Mouse (Mus musculus) lung, postnatal 4 days (tissue): ENCODE measurements at regions not wholly inside any gene's neighbourhood (a gene's known extent, or its start where the extent isn't known, plus 50 kb on each side); places are given as distances from the start of the nearest gene placed in this dataset.
"Not testable (repeated sequence)": the region's sequence is repeated elsewhere in the genome, so short reads cannot be mapped to it uniquely, and the experiment has no call there.

Experiments used
- DNase-seq, 2 experiments: peaks; one replicate each; pipeline ENCODE4 v3.0.0; 2021

DNA sequence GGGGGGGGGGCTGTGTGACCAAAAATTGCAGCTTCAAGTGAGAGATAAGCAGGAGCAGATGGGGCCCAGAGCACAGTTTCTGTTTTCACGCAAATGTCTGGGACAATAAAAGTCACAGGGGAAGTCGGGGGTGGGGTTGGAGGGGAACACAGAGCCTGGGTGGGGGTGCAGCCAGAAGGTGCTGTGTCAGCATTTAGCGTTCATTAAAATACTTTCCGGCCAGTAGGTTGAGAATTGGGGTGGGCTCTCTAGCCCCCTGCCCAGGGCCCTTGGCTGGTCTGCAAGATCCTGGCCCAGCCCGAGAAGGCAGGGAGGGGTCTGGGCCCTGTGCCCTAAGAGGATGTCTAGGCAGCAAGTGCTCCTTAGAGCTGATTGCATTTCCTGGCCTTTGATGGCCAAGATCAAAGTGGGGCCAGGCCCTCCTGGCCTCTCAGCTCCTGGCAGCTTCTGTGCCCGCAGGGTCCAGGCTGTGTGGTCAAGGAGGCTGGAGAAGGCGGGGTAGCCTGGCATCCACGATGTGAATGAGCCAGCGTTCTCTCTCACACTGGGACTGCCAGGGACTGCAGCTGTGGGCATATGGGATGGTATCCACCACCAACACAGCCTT, 283.0 kb downstream of the Cyp26b1 start:
- DNase-seq = peak; percentile 54 to 88

DNA sequence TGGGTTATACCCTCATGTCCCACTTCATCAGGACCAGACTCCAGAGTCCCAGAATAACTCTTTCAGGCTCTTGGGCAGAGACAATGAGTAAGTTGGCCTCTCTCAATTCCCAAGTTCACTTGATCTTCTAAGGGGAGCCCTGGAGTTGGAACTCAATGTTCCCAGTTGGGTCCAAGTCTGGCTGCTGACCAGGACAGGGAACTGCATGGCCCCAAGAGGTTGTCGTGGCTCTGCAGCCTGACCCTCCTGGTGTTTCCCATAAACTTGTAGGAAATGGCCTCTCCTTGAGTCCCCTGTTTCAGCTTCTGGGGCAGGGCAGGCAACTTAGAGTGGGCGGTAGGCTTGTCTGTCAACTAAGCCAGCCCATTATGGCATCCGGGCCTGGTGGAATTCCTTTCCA, 286.2 kb downstream of the Cyp26b1 start:
- DNase-seq = no peak

DNA sequence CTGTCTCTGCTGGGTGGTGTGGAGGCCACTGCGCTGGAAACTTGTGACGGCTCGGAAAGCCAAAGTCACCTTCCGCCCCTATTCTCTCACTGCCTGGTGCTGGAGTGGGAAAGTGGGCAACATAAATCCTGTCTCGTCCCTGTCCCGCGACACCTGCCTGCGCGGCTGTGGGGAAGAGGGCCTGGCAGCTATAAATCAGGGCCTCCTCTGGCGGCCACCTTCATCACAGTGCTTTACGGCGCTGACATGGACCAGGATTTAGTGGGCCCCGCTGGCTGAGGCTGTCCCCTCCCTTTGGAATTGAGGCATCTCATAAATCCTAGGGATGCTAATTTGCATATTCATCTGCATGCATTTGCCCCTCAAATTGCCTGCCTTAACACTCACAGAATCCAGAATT, 287.1 kb downstream of the Cyp26b1 start:
- DNase-seq = no peak

DNA sequence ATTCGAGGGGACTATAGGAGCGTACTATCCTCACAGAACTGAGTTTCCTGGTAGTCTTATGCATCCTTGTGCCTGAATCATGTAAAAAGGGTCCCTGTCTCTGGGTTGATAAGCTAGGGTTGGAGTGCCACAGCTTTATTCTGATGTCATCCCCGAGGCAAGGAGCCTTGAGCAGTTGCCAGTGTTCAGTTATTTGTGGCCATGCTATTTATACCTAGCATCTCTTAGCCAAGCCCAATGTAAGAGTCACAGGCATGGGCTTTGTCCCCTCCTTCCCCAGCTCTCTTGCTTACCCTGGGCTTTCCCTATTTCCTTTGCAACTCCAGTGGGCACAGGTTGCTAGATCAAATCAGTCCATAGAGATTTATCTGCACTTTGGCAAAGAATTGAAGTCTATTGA, 288.6 kb downstream of the Cyp26b1 start:
- no peak for DNase-seq

DNA sequence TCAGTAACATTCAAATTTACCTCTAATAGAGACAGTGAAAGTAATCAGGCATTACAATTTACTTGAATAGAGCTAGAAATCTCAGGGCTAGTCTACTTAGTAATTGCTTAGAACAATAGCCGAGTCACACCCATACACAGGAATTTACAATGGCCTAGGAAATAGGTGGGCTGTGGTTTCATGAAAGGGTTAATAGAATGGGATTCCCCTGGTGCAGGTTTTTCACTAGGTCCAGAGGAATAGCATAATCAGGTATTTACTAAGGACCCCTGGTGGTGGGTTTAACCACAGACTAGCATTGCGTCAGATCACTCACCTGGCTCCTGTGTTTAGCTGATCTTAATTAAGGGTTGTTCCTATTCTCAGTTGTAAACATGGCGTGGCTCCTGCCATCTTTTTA, 290.8 kb downstream of the Cyp26b1 start:
- not testable (repeated sequence) for DNase-seq

DNA sequence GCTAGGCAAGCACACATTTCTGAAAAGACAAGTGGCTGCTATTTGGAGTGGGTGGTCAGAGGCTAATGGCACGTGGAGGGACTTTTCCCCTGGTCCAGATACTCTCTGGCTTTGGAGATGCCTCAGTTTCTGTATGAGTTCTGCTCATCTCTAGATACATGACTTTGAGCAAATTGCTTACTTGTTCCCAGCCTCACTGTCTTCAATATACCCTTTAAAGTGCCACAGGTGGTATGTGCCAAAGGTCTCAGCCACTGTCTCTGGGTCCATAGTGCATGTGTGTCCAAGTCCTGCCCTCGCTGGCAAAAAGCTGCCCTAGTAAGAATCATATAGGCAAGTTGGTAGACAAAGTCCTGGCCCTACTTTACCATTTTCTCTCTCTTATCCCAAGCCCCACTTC, 291.5 kb downstream of the Dysf start:
- no peak for DNase-seq

DNA sequence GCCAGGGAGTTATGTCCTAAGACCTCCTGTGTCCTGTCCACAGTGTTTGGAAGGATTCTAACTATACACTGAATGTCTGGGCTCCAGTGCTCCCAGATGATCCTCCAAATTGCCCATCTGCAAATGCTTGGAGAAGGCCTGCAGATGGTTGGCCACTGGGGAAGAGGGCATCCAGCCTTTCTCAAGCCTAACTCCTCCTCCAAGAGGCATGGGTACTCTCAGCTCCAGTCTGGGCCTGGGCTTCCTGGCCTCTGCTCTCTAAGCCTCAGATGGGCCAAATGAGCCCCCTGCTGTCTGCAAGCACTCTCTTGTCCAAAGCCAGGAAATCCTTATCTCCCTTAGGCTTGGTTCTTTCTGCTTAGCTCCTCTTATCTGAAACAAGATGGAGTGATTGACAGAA, 290.8 kb downstream of the Dysf start:
- DNase-seq = no peak

DNA sequence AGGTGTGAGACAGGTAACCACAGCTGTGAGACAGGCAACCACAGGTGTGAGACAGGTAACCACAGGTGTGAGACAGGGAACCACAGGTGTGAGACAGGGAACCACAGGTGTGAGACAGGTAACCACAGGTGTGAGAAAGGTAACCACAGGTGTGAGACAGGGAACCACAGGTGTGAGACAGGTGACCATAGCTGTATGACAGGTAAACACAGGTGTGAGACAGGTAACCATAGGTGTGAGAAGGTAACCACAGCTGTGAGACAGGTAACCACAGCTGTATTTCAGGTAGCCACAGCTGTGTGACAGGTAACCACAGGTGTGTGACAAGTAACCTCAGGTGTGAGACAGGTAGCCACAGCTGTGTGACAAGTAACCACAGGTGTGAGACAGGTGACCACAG, 265.5 kb downstream of the Dysf start:
- not testable (repeated sequence) for DNase-seq

DNA sequence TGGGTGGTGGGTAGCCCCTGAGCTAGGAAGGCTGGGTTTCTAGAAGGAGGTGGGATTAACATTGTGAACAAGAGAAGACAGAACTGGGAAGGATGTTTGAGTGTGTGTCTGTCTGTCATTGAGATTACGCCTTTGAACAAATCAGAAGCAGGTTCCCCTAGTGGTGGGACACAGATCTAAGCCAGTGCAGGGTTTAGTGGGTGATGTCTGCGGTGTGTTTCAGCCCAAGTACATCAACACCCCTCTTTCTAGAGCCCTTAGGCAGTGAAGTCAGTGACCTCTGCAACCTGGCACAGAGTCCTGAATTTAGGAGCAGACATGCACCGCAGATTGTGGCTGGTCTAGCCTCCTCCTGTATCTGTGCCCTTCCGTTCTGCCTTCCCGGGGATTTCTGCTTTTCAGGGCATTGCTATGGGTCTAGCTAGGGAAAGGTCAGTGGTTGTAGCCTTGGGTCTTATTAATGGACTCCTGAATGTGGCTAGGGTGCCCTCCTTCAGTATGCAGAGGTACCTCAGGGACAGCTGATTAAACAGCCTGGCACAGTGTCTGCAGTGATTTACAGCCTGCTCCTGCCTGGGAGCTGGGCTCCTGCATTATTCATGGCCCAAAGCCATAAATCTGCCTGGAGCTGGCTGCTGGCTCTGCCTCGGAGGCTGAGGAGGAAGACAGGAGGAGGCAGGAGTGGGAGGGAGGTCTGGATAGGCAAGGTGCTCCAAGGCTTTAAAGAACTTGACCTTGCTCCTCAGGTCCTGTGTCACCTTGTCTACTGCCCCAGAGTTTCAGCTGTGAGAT, 264.3 kb downstream of the Dysf start:
- DNase-seq = no peak

DNA sequence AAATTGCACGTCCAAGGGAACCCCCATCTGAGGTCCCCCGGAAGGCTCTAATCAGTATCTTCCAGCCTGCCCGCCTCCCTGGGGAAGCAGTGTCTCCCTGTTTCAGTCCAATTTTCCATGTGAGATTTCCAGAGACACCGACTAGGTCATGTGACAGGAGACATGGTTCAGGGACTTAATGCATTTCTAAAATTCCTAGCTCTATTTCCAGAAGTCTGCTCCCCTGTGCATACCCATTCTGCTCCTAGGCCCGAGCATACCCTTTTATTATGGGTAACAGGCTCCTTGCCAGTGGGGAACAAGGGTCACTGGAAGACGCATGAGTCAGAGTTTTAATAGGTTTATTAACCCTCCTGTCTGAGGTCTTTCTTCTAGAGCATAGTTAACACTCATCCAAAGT, 263.6 kb downstream of the Dysf start:
- DNase-seq = no peak

DNA sequence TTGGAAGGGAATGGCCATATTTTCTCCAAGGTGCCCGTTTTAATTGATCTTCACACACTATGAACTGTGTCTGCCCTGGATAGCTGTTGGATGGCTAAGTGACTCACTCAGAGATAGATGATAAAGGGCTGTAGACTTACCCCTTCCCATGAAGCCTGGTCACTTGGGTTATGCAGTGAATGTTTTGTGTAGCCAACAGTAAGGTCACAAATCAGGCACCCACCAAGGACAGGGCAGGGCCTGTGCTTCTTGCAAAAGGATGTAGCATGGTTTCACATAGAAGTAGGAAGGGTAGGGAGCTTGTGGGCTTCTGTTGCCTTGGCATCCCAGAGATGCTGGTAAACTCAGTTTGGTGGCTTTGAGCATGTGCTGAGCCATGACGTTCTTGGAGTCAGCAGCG, 263.1 kb downstream of the Dysf start:
- DNase-seq = no peak

DNA sequence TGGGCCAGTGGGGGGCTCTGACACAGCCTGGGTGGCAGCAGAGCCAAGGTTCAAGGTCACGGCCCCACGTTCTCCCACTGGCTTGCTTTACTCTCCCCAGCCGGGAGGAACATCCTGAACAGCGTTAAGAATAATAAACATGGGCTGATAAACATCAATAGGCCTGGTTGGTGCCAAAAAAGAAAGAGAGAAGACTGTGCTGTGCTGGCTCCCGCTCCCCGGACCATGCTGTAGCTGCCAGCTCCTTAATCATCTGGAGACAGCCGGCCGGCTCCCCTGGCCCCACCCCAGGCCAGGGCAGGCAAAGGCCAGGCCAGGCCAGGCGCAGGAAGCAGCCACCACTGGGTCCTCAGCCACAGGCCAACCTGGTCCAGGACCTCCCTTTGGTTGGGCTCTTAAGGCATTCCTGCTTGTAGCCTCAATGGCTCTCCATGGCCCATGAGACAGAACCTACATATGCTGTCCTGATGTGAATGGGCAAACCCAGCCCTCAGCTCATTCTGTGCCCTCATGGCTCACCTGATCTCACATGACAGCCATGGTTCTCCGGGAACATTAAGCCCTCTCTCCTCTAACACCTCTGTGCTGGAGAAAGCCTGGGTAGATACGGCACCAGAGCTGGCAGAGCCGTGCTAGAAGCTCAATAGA, 262.3 kb downstream of the Dysf start:
- peak in 1 of 2 experiments; percentile 70 for DNase-seq

DNA sequence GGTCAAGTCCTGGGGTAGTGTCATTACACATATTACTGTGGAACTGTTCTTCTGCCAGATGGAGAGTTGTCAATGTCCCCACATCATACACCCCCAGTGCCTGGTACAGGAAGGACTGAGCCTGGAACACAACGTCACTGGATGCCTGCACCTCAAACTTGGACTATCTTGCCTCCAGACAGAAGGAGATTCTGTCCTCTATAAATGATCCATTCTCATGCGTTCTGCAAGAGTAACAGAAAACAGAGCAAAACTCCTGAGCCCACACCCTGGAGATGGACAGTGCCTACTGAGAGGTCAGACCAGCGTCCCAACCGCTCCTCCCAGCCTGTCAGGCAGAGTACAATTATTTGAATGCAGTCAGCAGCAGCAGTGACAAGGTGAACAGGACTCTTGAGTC, 261.1 kb downstream of the Dysf start:
- no peak for DNase-seq

DNA sequence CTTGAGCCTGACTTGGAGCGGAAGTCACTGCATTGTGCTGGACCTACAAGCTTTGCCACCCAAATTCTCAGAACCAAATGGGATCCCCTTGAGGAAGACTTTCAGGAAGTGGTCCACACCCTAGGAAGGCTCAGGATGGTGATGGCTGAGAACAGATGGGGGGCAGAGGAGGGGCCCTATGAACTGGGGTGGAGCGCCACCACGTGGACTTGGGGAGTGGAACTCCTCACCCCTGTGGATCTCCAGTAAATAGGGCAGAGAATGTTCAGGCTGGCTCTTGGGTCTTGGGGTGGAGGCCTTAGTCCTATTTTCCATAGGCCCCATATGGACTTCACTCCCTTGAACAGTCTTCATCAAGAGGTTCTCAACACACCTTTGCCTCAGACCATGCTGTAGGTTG, 260.6 kb downstream of the Dysf start:
- no peak for DNase-seq

DNA sequence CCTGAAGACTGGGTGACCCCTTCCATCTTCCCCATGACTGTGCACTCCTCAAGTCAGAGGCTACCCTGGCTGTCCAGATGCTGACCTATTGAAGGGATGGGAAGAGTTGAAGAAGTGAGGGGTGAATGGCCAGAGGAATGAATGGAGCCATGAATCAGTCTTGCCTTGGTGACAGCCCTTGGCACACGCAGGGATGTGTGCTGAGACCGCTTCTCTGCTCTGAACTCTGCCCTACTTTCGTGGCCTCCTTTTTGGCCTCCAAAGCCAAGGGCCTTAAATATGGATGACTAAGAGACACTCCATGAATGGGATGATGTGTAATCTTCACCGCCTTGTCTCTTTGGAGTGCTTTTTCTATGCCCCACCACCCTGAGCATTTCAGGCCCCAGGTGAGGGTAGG, 259.7 kb downstream of the Dysf start:
- no peak for DNase-seq

DNA sequence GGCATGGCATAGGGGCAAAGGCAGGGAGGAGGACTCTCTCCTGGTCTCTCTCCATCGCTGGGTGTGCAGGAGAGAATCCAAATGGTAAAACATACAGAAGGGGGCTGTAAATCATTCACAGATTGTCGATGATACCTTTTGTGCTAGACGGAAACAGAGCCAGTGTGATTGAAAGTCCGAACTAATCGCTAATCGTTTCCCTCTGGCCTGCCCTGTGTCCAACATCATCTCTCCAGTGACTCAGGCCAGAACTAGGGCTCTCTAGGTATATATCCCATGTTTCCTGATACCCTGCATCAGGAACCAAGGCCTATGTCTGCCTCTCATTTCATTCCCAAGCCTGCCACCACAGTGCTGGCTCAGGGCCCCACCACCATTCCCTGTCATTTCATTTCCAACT, 259.1 kb downstream of the Dysf start:
- no peak for DNase-seq

DNA sequence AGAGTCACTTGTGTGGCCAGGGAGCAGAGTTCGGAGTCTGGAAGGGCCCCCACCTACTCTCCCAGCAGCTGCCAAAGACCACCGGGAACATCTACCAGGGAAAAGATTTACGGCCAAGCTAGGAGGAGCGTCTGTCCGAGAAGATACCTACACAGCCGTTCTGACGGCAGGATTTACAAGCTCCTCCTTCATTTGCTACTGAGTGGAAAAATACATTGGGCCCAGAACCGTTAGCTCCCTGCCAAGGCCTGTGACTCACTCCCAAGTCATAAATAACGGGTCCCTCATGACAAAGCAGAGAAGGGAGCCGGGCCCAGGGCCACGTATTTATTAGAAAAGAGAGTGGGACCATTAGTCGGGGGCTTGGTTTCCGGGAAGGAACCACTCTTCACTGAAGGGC, 258.3 kb downstream of the Dysf start:
- DNase-seq = peak; percentile 39 to 47

DNA sequence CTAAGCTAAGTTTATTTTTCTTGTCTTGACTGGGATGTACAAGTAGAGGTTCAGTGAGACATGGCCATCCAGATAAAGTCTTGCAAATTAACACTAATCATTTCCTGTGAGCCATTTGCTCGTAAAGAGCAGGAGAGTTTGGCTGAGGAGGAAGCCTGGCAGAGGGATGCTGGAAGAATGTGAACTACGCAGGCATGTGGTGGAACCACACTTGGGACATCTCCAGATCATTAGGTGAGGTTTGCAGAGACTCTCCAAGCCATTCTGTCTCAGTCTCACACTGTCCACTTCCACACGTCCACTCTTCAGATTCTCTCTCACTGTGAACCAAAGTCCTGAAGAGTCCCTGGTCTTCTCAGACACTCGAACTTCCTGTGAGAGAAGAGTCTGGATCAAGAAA, 256.3 kb downstream of the Dysf start:
- DNase-seq = no peak

DNA sequence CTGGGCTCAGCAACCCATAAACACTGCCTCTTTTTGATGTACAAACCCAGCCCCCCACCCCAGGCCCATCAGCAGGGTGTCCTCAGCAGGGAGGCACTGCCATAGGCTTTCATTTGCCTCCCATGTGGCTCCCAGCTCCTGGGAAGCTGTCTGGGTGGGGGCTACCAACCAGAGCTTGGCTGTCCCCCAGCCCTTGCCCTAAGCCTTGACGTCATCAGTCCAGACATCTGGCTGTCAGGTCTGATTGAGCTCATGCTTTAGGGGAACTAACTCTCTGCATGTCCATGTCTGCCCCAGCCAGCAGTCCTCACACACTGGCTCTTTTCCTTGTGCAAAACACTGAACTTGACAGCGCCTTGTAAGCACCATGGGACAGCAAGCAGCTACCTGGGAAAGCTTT, 255.3 kb downstream of the Dysf start:
- no peak for DNase-seq

DNA sequence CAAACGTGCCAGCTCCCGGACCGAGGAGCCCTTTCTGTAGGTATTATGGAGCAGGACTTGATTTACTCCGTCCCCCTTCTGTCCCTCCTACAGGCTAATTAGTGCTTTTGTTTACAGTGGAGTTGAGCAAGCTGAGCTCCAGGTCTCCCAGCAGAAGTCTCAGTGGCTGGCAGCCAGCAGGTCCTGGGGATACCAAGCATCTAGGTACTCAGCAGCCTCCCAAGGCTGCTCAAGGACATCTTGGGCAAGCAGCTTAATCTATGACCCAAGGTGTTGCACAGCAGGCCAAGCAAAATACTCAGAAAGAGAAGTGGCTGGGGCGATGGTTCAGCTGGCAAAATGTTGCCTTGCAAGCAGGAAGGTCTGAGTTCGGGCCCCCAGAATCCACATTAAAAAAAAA, 254.4 kb downstream of the Dysf start:
- peak; percentile 21 to 67 for DNase-seq

DNA sequence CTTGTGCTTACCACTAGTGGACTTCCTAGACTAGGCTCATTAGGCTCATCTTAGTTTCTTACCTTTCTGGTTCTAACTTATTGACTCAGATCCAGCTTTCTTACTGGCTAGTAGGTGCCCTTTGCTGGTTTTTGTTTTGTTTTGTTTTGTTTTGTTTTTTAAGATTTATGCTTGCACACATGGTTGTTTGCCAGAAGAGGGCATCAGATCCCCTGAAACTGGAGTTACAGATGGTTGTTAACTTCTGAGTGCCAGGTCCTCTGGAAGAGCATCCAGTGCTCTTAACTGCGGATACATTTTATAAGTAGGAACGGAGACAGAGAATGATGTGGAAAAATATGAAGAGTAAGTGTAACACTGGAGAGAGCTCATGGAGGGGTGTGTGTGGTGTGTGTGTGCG, 253.1 kb downstream of the Dysf start:
- no peak for DNase-seq
